Mouse (Mus musculus) inflammation-experienced regulatory T-cells (primary cell): ENCODE data around the gene Ncor2. TPM values are rescaled to one million over a fixed set of nuclear protein-coding genes. Genes with fewer than 3 reads are reported as not detected.

Experiments used
- polyA plus RNA-seq, 2 experiments: library from polyadenylated mRNA; unstranded; fragments of 100-300 nt; shearing (Covaris generic); gene quantifications; one replicate each; pipeline ENCODE4 v1.2.1; 2017

Gene Ncor2
- 10 to 100 TPM; 15.5 to 16.3 TPM for polyA plus RNA-seq

DNA sequence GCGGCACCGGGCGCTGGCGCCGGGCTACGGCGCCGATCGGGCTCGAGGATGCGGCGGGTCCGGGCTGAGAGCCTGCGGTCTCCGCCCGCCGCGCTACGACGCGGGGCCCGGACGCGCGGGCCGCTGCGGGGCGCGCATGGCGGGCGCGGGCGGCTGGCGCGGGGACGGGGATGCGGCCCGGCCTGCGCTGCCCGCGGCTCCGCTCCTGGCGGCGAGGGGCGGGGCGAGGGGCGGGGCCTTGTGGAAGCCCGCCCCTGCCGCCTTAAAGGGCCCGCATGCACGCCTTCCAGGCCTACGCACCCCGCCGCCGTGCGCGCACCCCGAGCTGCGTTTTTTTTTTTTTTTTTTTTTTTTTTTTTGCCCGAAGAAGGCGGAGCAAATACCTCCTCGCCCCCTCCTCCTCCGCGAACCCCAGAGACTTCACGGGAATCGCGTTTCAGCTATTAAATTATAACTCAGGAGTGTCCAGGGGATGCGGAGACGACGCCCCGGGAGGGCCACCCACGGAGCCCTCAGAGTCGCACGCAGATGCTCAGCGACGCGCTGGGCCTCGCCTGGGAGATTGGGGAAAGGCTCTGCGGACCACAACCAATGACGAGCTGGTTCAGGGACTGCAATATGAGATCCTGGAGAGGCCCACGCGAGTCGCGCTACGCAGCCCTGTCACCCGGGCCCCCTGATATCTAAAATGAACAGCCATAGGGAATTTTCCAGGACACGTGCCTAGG lies at the start of gene Ncor2:
Gene Ncor2 (minus strand): TSS at position 213 of the 728 bp plus-strand sequence.

DNA sequence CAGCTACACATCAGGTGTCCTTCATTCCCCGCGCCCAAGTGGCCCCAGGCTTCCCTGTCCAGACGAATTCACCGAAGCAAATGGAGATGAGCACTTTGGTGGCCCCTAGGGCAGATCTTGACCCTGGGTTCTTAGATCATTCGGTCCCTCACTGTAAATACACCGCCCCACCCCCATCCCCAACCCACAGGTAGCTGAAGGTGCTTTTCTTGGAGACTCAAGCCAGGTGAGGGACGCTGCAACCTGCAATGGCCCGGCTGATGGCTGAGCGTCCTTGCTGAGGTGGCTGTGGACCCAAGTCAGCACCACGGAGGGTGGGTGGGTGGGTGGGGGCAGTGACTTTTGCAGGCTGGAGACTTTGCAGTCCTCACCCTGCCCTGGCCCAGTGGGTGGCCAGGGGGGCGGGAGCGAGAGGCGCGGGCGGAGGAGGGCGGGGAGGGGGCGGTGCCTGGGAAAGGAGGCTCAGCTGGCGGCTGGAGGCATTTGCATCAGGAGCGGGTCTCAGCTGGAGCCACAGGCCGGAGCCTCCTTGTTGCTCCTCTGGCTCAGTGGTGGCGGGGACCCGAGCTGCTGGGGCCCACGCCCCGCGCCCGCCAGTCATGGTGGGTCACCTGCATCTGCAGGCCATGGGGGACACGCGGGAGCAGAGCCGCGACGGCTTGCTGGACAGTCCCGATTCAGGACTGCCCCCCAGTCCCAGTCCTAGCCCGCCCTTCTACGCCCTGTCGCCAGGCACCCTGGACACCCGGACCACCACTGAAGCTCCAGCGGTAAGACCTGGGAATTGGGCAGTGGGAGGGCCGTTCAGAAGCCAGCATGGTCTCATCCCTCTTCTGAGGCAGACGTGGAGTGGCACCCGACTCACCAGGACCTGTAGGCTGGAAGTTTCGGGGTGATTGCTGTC lies 175.8 kb downstream of the Ncor2 start, which contains the start of gene Rflna:
Gene Rflna (plus strand): TSS at position 253 of the 904 bp plus-strand sequence.

Other genes starting within 250 kb of the Ncor2 start
- 1 to 10 TPM in 1 of 2 experiments, under 1 TPM in 1; 0.57 to 1.1 TPM for gene Rflna, start 176.0 kb downstream of the Ncor2 start, polyA plus RNA-seq
- gene Scarb1, start 161.9 kb upstream of the Ncor2 start, polyA plus RNA-seq: 10 to 100 TPM; 14.2 to 22.9 TPM
- gene Gm10382, start 210.1 kb upstream of the Ncor2 start, polyA plus RNA-seq: 10 to 100 TPM; 13.0 to 28.2 TPM
- gene Ubc, start 211.0 kb upstream of the Ncor2 start, polyA plus RNA-seq: 1,000 to 10,000 TPM; 1,213 to 1,705 TPM